Mouse (Mus musculus) CH12.LX (cell line): ENCODE results near the gene Tbc1d2b.

Source experiments
- CTCF ChIP-seq, 2 experiments: IDR thresholded peaks in 1 of 2; conservative IDR thresholded peaks in 1 of 2; 2 replicates each; pipeline ENCODE4 v1.5.1; 2011 to 2012; ENCODE audit warnings: low read depth in 2 of 2, low read length in 2 of 2, improper control_type of control experiment in 1 of 2, inconsistent platforms in 1 of 2, mild to moderate bottlenecking in 1 of 2, moderate library complexity in 1 of 2
- EP300 ChIP-seq: IDR thresholded peaks from 2 replicates; pipeline ENCODE4 v1.6.1; 2011; ENCODE audit warnings: low read length, improper control_type of control experiment
- MAFK ChIP-seq: IDR thresholded peaks from 2 replicates; pipeline ENCODE4 v1.6.1; 2011; ENCODE audit warnings: low read length, improper control_type of control experiment; ENCODE audit not compliant: insufficient replicate concordance
- MAX ChIP-seq: IDR thresholded peaks from 2 replicates; pipeline ENCODE4 v1.6.1; 2011; ENCODE audit warnings: low read length, improper control_type of control experiment
- POLR2A ChIP-seq: IDR thresholded peaks from 2 replicates; pipeline ENCODE4 v1.6.1; 2011; ENCODE audit warnings: low read depth, mild to moderate bottlenecking, improper control_type of control experiment, low read length
- SMC3 ChIP-seq: IDR thresholded peaks from 2 replicates; pipeline ENCODE4 v1.6.1; 2011; ENCODE audit warnings: low read depth, low read length, improper control_type of control experiment
- TCF12 ChIP-seq: IDR thresholded peaks from 2 replicates; pipeline ENCODE4 v1.6.1; 2014; ENCODE audit warnings: low read depth, mild to moderate bottlenecking, inconsistent platforms, low read length, improper control_type of control experiment
- ZKSCAN1 ChIP-seq: IDR thresholded peaks from 2 replicates; pipeline ENCODE4 v1.6.1; 2012; ENCODE audit warnings: low read depth, inconsistent platforms, low read length, improper control_type of control experiment, borderline replicate concordance
- ZNF384 ChIP-seq: IDR thresholded peaks from 2 replicates; pipeline ENCODE4 v1.6.1; 2012; ENCODE audit warnings: low read depth, low read length, improper control_type of control experiment, inconsistent platforms

DNA sequence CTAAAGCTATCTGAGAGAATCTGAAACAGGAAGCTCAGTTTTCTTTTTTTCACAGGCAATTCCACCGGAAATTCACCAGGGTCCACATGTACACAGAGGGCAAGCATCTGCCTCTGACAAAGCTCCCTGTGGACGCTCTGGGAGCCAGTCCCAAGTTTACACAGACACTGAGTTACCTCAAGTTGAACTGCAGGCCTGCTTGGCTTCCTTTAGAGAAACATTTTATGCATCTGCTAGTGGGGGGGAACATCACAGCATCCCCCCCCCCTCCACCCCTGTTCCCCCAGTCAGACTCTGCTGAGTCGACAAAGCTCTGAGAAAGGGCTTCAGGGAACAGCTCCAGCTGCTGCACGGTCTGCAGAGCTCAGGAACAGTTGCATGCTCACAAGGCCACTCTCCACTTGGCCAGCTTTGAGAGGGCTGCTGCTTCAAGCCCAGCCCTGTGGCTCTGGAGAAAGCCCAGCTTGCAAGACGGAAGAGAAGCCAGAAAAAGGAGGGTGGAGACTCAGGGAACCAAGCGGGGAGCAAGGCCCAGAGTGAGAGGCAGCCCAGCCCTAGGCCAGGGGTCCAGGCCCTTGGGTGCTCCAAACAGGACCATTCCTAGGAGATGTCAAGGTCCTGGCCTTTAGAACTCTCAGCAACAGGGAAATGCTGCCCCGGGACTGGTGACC lies 1.5 kb downstream of the Tbc1d2b start:
- TF ChIP-seq ZKSCAN1 (no peak), POLR2A (no peak), TCF12 (no peak), MAFK (no peak), CTCF (conservative IDR thresholded peaks at IDR 0.05 in 1 of 2, IDR thresholded peaks at IDR 0.05 in 1 of 2; ENCODE audit: low read depth in 2 of 2, low read length in 2 of 2) (no peak), ZNF384 (no peak), EP300 (no peak), MAX (no peak), SMC3 (no peak)
